Mouse (Mus musculus): Measurements from ENCODE around the gene Eif2b1. TPM values are rescaled to one million over a fixed set of nuclear protein-coding genes. Genes with fewer than 3 reads are reported as not detected.

Gene Eif2b1
- total RNA-seq, 2 experiments from 2014 or later = 47.4 to 47.9 TPM

Other genes with a start within 250 kb of the Eif2b1 start
- gene Cdk2ap1, start 216.0 kb downstream of the Eif2b1 start, total RNA-seq (2021) = 100 to 1,000 TPM; 214 TPM
- gene Sbno1, start 153.1 kb downstream of the Eif2b1 start, total RNA-seq (2021) = 10 to 100 TPM; 50.3 to 57.9 TPM
- 10 to 100 TPM; 43.3 to 44.8 TPM for gene Kmt5a, start 139.2 kb downstream of the Eif2b1 start, total RNA-seq (2021)
- 10 to 100 TPM; 10.3 to 12.8 TPM for gene Rilpl2, start 100.8 kb downstream of the Eif2b1 start, total RNA-seq (2021)
- gene Snrnp35, start 96.0 kb downstream of the Eif2b1 start, total RNA-seq (2021) = 10 to 100 TPM; 26.7 to 32.0 TPM
- 10 to 100 TPM; 60.9 to 75.3 TPM for gene Rilpl1, start 47.7 kb downstream of the Eif2b1 start, total RNA-seq (2021)
- 100 to 1,000 TPM; 174 to 192 TPM for gene Tmed2, start 38.4 kb downstream of the Eif2b1 start, total RNA-seq (2021)
- gene Ddx55, start 26.3 kb downstream of the Eif2b1 start, total RNA-seq (2021) = 10 to 100 TPM in 1 of 2 experiments, 1 to 10 TPM in 1; 7.4 to 11.1 TPM
- gene Gtf2h3, start within 50 bp of the Eif2b1 start, total RNA-seq (2021) = 10 to 100 TPM; 22.6 to 24.8 TPM
- 10 to 100 TPM; 26.5 to 31.4 TPM for gene Atp6v0a2, start 49.4 kb upstream of the Eif2b1 start, total RNA-seq (2021)
- under 1 TPM; 0.10 TPM for gene Dnah10, start 146.0 kb upstream of the Eif2b1 start, total RNA-seq (2021)